Mouse (Mus musculus) urinary bladder, adult 2 months (tissue): ENCODE measurements around the gene Pik3cd. TPM values are rescaled to one million over a fixed set of nuclear protein-coding genes. Genes with fewer than 3 reads are reported as not detected.

Experiments
- DNase-seq: peaks from one replicate; pipeline ENCODE4 v3.0.0; 2022; ENCODE audit warnings: low spot score
- polyA plus RNA-seq: library from polyadenylated mRNA; depleted of rRNA; stranded (reverse); fragments of >200 nt; gene quantifications from 2 replicates; pipeline ENCODE4 v1.2.3, GENCODE M21; 2012

Pik3cd gene
- polyA plus RNA-seq, 1 experiment = 5.2 TPM

DNA sequence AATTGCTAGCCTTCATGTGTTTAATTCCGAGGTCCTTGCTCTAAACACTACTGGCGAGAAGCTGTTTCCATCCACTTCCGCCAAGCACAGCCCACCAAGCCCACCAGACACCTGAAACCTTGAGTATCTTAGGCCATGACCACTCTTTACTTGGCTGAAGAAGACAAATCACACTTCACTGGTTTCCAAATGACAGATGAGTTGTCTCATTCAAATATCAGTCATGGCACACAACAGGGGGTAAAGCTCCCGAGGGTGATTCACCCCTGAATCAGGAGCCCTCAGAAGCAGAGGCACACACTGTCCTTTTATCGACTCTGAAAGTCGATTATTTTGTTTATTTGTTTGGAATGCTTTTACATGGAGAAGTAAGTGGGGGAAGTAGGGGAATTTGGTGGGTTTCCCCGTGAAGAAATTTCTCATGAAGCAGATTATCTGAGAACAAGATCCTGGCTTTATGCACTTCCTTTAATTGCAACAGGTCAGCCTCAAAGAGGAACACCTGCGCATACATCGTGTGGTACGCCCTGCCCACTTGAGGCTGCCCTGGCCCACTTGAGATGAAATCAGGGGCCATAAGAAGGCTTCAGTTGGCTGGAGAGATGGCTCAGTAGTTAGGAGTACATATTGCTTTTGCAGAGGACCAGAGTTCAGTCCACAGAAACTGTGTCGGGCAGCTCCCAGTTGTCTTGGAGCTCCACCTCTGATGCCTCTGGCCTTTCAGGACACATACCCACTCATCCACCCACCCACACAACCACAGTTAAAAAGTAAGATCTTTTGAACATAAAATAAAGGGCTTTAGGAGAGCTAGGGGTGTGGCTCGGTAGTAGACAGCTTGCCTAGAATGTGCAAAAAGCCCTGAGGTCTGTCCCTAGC lies 12.3 kb downstream of the Pik3cd start:
- DNase-seq = no peak

DNA sequence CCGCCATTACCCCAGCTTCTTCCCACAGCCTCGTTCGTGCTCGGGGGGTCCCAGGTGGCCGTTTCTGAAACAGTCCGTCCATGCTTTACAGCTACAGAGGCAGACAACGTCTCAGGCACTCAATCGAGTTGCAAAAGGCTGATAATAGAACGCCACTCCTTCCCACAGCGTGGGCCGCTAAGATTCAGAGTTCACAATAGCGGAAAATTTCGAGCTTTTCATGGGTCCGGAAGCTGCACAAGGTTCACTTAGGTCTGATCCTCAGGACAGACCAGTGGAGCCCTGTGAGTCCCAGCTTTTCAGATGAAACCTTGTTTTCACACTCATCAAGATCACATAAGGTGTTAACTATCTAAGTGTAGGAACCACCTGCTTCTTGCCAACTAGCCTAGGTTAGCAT lies 13.5 kb downstream of the Pik3cd start:
- DNase-seq = no peak

DNA sequence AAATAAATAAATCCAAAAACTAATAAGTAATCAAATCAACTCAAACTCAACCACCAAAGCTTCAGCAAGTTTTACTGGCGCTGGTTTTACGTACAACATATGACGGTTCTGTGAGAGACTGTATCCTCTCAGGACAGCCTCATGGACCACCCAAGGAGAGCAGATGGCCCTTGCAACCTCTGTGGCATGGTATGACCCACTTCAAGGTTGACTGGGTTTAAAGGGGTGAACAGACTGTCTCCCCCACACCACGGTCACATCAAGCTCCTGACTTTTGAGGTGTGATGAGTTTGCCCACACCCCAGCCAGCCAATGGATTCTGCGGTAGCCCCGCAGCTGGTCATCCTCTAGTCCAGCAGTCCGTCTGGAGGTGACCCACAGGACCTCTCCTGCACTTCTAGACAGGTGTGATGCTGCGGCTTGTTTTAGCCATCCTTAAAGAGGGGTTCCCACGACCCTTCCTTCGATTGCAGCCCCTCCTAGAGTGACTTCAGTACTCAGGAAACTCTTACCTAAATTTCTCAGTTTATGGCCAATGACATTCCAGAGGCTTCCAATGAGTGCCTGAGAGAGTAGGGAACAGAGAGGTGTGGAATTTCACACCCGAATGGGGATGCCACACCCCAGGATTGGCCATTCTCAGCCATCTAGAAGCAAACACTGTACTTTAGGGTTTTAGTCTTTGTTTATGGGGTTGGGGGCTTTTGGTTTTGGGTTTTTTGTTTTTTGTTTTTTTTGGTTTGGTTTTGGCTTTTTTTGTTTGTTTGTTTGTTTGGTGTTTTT lies 17.3 kb downstream of the Pik3cd start:
- DNase-seq = no peak

DNA sequence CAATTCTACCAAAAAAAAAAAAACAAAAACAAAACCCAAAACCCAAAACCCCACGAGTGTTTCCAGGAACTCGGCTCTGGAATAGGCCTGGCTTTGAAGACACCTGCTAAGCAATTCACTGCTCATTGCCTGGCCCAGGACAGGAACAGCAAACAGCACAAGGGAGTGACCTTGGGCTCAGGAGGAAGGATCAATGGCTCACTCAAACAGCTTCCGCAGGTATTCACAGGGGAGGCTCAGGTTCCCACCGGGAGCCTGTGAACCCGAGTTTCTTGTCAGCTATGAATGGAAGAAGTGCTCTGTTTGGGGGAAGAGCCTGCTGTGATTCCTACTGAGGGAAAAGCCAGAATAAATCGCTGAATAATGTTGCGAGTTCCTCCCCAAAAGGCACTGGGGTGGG lies 18.5 kb downstream of the Pik3cd start:
- DNase-seq = no peak

DNA sequence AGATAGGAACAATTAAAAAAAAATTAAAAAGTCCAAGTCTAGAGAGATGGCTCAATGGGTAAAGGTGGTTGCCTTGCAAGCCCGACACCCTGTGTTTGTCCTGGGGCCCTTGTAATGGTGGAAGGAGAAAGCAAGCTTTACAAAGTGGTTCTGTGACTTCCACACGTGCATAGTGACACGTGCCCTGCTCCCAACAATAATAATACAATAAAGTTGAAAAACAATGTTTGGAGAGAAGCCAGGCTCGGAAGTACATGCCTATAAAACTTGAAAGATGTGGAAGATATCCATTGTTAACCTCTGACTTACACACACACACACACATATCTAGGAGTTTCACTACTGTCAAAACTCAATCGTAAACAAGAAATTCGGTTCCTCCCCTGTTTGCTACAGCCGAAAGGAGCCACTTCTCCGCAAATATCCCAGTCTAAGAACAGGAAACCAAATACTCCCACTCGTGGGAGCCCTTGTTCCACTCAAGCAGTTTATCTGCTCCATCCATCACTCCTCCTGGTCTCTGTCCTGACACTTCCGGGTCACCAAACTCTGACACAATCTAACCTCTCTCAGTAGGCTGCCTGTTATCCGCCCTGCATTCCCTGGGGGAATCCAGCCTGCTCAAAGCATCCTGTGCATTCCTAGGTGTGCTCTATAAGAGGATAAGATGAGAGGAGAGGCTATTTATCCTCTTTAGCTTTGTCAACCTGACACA lies 23.2 kb downstream of the Pik3cd start:
- DNase-seq = no peak

DNA sequence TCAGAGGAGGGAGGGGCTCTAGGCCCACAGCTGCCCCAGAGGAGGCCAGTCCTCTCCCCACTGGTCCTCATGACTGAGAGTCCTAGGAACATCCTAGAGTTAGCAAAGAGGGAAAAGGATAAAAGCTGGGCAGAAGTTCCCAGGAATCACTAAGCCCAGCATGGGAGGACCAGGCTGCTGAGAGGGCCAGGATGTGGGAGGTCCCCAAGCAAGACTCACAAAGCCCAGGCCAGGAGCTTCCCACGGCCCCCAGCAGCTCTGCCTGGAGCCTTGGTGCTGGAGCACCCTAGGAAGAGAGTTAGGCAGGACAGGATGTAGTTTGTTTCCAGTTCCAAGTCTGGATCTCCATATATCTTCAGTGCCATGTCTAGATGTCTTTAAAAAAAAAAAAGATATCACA lies 24.4 kb downstream of the Pik3cd start:
- no peak for DNase-seq

DNA sequence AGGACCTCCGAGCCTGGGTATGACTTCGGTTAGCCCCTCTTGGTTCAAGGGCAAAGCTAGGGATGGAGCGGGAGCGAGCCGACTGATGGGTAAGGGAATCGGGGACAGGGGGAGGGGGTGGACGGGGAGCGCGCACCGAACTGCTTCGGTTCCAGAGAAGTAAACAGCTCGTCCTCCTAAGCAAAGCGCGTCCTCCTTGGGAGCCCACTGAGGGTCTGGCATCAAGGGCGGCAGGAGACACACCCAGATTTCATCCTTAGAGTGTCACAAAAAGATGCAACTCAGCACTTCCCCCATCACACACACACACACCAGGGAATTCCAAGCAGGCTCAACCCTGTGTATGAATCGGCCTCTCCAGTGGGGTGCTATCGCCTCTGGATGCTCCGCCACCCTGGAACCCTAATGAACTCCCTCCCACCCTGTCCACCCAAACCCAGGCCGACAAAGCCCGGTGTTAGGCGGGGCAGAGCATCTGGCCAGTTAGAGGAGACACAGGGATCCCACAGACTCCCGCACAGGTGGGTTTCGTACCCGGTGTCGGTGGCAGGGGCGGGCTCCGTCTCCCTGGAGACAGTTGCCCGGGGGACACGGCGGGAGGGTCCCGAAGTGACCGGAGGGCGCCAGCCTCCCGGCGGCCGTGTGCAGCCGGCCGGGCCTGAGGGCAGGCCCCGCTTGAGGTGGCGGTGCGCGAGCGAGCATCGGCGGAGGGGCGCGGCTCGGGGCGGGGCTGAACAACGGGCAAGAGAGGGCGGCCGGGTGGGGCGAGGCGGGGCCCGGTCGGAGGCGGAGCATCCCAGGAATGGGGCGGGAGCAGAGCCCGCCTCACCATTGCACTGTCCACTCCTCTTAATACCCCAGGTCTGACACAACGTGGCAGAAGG lies 26.8 kb downstream of the Pik3cd start:
- peak; percentile 69 for DNase-seq

DNA sequence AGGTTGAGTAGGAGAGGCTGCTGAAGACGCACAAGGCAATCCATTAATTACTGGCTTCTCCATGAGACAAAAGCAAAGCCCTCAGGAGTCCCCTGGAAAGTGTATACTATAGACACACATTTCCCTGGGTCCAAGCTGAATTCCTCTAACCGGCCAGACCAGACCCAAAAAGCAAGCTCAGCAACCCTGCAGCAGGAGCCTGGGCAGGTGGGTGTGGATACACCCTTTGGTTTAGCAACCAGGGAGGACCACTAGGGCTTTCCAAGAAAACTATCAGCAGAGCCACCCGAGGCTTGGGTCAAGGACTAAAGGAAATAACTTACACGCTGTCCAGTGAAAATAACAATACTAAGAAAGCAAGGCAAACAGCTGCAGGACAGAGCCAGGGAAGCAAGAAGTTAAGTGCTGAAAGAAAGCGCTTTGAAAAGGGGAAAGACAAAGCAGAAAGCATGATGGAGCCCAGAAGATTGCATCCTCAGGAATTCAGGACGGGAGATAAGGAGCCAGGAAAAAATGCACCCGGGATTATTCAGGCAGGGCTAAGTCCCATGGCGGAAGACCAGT lies 27.5 kb downstream of the Pik3cd start:
- DNase-seq = no peak

DNA sequence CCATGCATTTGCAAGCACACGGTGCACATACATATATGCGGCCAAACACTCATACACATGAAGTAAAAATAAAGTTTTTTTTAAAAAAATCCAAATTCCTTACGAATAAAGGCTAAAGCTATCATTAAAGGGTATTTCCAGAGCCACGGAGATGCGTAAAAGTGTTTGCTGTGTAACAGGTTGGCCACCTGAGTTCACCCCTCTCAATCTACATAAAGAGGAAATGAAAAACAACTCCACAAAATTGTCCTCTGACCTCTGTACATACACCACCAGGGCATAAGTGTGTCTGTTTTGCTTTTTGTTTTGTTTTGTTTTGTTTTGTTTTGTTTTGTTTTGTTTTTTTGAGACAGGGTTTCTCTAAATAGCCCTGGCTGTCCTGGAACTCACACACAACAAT lies 29.6 kb downstream of the Pik3cd start:
- no peak for DNase-seq

DNA sequence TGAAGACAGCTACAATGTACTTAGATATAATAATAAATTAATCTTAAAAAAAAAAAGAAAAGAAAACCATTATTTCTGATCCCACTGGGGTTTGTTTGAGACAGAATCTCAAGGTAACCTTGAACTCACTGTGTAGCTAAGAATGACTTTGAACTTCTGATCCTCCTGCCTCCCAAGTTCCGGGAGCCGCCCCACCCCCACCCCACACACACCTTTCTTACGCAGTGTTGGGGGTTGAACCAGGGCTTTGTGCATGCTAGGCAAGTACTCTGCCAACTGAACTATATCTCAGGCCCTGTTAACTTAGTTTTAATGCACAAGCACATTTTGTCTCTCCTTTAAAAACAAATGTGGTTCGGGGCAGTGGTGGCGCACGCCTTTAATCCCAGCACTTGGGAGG lies 31.2 kb downstream of the Pik3cd start:
- DNase-seq = no peak

DNA sequence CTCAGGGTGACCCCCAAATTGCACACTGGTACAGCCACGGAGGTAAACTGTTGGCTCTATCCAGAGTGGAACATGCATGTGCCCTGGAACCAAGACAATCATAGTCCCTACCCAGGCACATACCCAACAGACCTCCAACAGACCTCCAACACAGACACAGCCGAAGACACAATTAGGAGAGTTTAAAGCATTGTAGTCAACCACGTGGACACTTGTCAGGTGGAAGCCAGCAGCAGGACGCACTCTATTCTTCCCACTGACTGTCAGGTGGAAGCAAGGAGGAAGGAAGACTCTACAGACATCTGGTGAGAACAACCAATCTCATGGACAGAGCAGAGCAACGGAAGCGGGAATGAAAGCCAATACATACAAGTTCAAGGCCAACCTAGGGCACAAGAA lies 36.7 kb downstream of the Pik3cd start:
- DNase-seq = no peak

DNA sequence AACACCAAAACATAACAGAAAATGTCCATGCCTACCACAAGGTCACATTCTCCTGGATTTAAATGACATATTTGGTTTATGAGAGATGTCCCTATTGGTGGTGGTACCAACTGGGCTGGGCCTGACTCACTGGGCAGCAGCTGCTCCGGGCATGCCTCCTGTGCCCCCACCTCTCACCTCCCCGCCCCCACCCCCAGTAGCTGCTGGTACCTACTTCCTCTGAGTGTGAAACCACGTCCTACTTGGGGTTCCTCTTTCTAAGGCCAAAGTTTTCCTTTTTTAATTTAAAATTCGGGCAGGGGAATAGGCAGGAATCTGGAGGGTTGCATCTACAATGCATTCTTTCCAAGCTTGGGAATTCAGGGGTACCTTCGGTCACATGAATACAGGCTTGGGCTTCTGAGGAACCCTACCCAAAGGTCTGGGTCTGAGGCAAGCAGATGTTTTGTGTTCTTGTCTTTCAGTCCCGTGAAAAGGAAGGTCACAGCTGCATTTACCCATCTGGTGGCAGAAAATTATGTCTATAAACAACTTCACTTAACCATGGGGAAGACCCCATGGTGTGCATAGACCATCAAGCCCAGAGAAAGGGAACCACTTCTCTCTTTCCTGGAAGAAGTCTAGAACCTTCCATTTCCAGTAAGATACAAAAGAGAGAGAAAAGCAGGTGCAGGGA lies 37.2 kb downstream of the Pik3cd start:
- DNase-seq = no peak

DNA sequence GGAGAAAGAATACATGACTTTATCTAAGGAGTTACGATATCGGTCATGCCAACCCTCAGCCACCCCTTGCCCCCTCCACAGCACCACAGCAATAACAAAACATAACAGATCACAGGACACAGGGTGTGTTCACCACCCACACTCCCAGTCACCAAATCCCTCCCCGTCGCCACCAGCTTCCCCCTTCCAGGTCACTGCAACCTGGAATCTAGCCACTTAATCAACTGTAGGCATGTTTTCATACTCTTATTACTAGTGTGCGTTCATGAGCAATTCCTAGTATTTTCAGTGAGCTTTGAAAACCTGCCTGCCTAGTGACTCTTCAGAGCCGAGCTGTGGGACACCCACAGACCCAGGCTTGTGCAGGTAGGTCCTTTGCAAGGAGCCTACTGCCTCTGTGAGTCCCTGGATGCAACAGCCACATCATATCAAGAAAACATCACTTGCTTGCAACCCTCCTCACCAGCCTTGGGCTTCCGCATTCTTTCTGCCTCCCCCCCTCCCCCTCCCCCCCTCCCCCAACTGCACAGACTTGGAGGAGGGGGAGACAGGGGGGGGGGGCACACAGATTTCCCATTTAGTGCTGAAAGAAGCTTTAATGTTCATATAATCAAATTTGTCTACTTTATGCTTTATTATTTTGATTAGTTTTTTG lies 38.4 kb downstream of the Pik3cd start:
- no peak for DNase-seq

DNA sequence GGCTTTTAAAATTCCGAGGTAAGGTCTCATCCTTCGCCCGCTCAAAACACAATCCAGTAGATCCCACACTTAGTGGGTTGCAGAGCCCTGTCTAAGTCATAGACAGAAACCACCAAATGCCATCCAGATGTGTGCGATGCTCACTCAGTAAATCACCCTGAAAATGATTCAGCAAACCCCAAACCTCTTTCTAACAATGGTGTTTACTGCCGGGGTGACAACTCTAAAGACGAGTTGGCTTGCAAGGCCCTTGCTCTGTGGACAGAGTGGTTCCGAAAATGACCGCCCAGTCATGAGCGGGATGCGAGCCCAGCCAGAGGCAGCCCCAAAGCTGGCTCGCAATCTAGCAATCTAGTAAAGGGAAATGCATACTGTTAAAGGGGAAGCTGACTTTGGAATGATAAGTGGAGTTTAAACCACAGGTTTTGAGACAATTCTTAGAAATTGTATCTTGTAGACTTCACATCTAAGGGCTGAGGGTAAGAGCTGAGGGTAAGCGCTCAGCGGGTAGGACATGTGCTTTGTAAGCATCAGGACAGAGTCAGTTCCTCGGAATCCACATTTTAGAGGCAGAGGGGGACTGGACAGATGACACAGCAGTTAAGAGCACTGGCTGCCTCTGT lies 40.3 kb downstream of the Pik3cd start:
- no peak for DNase-seq

DNA sequence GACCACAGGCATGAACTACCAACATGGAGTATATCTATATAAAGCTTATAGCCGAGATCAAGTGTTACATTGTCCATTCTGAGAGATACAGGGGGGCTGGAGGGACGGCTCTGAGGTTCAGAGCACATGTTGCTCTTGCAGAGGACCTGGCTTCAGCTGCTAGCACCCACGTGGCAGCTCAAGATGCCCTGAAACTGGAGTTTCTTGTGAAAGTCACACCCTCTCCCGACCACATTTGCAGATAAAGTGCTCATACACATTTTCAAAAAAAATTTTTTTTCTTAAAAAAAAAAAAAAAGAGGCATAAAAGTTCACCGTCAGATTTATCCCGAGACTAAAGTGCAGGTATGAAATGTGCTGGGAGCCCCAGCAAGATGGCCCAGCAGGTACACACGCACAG lies 41.8 kb downstream of the Pik3cd start:
- DNase-seq = no peak

DNA sequence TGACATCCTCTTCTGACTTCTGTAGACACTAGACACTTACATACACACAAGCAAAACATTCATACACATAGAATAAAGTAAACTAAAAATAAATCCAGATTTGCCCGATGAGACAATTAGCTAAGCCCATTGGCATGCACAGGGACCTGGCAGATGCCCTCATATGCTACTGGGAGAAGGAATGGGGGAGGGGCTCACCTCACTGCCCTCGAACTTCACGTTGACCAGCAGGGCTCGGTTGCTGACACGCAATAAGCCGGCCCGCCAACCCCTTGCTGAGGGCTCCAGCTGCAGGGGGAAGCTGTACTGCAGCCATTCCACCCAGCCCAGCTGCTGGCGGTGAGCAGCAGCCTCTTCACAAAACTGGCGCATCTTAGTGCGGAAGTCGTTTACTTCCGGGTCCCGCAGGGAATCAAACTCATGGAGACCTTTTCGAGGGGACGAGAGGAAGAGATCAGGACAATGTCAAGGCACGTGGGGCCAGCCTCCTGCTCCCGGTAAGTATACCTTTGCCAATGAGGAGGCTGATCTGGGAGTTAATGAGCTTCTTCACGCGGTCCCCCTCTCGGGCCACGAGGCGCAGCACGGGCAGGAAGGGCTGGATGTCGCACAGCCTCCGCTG lies 42.8 kb downstream of the Pik3cd start:
- no peak for DNase-seq

DNA sequence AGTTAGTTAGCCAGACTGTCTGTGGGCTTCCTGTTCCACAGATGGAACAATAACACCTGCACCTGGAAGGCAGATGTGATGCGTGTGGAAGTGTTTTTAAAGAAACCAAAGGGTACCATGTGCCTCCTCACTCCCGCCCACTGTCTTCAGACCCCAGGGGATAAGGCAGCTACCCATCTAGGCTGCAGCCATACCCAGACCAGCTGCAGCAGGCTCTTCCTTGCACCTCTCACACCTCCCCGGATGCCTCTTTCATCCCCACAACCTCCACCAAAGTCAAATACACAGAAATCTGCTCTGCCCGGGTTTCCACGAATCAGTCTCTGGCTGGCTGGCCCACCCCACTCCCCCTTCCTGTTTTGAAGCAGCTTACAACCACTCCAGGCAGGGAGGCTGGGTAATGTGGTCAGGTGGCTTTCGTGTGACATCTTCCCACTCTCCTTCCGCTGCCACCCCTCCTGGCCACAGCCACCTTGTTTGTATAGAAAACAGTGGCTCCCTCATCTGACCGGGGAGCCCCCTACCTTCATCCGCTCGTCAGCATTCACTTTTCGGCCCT lies 44.4 kb downstream of the Pik3cd start:
- no peak for DNase-seq

DNA sequence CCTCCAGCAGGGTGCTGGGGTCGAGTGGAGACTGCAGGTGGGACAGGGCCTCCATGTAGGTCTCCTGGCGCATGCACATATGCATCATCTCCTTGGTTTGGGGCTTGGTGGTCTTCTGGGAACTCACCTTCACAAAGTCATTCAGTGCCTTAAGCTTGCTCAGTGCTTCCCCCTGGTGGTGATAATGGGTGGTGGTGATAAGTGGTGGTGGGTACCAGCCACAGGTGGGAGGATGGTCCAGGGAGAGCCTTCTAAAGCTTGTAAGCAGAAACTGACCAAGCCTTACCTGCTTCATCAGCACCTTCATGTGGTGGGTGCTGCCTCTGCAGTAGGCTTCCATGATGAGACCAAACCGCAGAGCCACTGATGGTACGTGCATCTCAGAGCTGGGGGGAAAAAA lies 48.1 kb downstream of the Pik3cd start:
- DNase-seq = no peak
